Mouse (Mus musculus) kidney, postnatal 14 days (tissue): ENCODE results near the gene Rnf7.
"Not testable (repeated sequence)": the region's sequence is repeated elsewhere in the genome, so short reads cannot be mapped to it uniquely, and the experiment has no call there.

Experiments used
- DNase-seq: peaks from one replicate; pipeline ENCODE4 v3.0.0; 2022; ENCODE audit warnings: mixed read lengths

Rnf7 gene

DNA sequence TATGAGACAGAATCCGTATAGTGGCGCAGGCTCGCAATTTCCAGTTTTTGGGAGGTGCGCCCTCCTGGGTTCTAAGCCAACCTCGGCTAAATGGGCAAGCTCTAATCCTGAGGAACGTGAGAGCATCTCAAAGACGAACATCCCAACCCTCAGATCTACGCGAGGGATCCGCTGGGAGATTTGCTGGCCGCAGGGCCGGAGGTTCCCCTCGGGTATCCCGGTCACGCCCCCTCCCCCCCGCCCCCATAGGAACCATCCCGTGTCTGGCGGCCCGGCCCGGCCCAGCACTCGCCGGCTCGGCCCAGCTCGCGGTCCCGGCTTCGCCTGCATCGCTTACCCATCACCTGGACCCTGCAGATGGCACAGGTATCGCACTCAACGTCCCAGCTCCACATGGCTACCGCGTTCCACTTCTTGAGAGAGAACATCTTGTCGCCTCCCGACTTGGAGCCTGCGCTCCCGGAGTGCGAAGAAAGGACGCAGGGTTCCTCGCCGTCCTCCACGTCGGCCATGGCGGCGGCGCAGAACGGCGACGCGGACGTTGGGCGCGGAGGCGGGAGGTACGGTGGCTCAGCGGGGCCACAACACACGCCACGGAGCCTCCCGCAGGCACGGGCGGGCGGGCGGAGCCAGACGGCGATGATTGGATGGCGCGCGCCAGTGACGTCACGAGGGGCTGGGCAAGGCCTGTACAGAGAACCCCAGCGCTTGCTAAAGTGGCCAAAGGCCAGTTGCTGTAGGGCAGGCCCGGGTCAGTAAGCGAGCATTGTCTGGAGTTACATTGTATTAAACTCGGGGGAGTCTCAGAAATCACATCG lies at the start of gene Rnf7:
Rnf7 (minus strand) TSS at position 605 of the 818 bp plus-strand sequence.
- peak; percentile 99 for DNase-seq

GRCm38 (mm10) chr9:96526011-96526410 lies 47.5 kb upstream of the Rnf7 start:
- DNase-seq, result no peak

DNA sequence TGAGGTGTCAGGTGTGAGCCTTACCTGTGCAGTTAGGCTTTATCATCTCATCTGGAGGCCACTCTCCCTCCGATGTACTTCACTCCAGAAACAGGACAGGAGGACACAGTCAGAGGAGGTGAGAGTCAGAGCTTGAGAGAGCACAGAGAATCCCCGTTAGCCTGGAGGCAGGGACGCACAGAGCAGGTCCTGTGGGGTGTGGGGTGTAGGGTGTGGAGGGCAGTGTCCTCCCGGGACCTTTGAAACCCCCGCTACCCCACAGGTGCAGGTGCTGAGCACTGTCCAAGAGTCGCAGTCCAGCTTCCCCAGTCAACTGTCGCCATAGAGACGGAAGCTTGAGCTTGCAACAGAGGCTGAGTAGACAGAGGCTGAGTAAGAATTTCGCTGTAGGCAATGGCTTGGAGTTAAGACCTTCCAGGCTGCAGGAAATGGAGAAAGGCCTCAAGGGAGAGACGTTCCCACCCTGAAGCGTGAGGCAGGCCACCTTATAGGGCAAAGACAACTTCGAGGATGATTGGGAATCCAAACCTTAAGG lies 46.6 kb upstream of the Rnf7 start, which contains the start of gene Gm28729:
Gm28729 (minus strand) TSS at position 293 of the 535 bp plus-strand sequence.
- DNase-seq, result no peak

DNA sequence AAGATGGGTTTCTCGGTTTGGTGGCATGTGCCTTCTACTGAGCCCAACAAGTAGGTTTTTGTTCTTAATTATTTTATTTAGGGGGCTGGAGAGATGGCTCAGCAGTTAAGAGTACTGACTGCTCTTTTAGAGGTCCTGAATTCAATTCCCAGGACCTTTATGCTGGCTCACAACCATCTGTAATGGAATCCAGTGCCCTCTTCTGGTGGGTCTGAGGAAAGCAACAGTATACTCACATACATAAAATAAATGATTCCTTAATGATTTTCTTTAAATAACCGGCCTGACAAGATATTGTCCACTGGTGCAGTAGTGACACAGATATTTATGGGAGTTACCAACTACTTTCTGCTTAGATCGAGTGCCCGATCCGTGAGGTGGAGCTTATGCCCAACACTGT lies 44.7 kb upstream of the Rnf7 start:
- DNase-seq, result no peak

- DNase-seq, result not testable (repeated sequence)
These were observed 43.1 kb upstream of the Rnf7 start for GRCm38 (mm10) chr9:96521574-96521973.

GRCm38 (mm10) chr9:96517429-96517828 lies 39.0 kb upstream of the Rnf7 start:
- DNase-seq, result no peak

DNA sequence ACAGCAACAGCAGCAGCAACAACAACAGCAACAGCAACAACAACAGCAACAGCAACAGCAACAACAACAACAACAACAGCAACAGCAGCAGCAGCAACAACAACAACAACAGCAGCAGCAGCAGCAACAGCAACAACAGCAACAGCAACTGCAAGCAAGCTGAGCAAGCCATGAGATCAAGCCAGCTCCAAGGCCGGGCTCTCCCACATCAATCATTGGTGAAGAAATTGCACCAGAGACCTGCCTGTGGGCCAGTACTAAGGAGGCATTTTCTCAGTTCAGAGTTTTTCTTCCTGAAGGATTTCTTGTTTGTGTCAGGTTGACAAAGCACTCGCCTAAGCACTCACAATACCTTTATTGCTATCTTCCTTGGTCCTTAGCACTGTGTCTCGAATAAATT lies 38.3 kb upstream of the Rnf7 start:
- no peak for DNase-seq

- no peak for DNase-seq
These were observed 37.3 kb upstream of the Rnf7 start for GRCm38 (mm10) chr9:96515737-96516136.

DNA sequence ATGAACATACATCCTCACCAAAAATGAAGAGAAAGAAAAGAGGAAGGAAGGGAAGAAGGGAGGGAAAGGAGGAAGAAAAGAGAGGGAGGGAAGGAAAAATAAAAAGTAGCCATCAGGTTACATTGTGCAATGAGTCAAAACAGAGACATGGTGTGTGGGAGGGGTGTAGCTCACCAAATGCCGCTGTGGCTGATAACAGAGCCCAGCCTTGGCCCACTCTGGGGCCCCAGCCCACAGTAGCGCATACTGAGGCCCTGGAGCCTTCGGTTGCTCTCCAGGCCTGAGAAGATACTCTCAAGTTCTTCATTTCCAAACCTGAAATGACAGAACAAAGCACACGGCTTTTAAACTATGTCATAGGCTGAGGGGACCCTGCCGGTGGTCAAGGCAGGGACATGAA lies 35.8 kb upstream of the Rnf7 start:
- DNase-seq, result no peak

DNA sequence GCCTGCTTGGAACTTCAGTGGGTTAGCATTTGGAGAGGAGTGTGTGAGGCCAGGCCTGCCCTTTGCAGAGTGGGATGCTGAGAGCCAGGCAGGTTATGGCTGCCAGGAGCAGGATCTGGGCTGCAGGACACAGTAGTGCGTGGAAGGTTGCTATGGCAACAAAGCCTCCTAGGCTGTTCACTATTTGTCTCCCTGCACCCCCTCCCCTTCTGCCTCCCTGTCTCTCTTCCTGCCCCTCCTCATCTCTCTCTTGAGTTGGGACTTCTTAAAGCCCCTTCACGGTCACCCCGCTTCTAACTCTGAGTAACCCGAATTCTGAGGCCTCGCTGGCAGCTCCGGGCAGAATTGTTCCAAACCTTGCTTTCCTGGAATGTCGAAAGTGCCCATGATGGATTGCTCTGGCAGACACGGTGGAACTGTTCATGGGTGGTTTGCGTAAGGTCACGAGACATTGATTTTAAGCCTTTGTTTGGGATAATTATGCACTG lies 27.6 kb upstream of the Rnf7 start:
- peak; percentile 67 for DNase-seq

DNA sequence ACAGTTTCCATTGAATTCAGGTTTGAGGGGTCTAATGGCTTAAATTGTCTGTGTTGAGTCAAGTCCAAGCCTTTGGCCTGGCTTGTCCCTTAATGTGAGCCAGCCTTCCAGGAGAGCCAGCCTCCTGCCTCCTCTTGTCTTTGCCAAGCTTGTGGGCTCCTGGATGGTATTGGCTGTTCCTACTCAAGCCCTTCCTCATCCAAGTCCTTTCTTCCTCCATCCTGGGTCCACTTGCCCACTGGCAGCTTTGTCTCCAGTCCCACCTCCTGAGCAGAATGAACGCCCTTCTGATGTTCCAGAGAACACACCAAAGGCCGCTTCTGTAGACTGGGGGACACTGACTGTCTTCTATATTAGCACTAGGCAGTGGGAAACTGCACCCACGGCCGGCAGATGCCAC lies 26.7 kb upstream of the Rnf7 start:
- DNase-seq, result no peak

GRCm38 (mm10) chr9:96504116-96504895 lies 25.8 kb upstream of the Rnf7 start:
- DNase-seq, result no peak

GRCm38 (mm10) chr9:96502856-96503610 lies 24.6 kb upstream of the Rnf7 start:
- DNase-seq, result no peak

DNA sequence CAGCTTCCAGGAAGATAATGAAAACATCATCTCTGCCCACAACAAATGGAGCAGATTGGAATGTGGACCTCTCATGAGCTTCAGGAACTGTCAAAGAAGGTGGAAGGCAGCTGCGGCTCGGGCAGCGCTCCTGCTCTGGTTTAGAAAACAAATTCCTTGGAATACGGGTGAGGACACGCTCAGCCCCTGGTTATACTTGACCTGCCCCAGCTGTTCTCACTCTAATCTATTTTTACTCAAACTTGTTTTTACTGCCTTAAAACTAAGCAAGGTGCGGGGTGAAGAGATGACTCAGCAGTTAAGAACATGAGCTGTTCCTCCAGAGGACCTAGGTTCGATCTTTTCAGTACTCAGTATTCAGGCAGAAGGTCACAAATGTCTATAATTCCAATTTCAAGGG lies 22.7 kb upstream of the Rnf7 start:
- no peak for DNase-seq

- DNase-seq, result peak; percentile 37
These were observed 14.7 kb upstream of the Rnf7 start for GRCm38 (mm10) chr9:96493212-96493611.

GRCm38 (mm10) chr9:96491810-96492209 lies 13.3 kb upstream of the Rnf7 start:
- DNase-seq, result peak; percentile 30

- not testable (repeated sequence) for DNase-seq
These were observed 9.4 kb upstream of the Rnf7 start for GRCm38 (mm10) chr9:96487869-96488268.

DNA sequence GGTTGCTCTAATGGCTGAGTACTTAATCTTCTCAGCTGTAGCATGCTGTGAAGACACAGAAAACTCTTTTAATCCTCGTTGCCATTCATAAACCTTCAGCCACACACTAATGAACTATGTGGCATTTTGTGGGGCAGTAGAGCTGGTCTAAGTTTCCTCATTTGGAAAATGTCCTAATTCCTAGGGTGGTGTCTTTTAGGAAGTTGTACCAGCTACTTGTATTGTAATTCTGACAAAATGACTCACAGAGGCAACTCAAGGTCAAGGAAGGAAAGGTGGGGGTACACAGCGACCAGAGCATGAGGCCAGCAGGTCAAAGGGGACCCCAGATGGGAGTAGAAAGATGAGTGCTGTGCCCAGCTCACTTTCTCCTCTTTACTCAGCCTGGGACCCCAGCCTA lies 5.2 kb upstream of the Rnf7 start:
- DNase-seq, result no peak

- no peak for DNase-seq
These were observed 4.6 kb upstream of the Rnf7 start for GRCm38 (mm10) chr9:96483028-96483427.

DNA sequence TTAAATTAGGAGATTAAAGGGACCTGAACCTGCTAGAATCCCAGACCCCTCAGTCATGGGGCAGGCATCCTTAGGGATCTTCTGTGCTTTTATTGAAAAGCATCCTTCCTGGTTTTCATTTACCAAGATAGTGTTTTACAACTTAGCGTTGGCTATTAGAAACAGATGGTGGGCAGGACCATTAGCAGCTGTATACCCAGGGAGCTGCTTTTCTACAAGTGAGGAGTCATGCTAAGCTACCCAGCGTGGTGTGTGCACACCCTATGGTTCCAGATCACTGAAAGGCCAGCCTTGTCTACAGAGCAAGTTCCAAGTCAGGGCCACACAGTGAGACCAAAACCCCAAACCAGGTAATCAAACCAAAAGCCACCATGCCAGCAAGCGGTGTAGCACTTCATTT lies 6.1 kb downstream of the Rnf7 start:
- DNase-seq, result no peak

DNA sequence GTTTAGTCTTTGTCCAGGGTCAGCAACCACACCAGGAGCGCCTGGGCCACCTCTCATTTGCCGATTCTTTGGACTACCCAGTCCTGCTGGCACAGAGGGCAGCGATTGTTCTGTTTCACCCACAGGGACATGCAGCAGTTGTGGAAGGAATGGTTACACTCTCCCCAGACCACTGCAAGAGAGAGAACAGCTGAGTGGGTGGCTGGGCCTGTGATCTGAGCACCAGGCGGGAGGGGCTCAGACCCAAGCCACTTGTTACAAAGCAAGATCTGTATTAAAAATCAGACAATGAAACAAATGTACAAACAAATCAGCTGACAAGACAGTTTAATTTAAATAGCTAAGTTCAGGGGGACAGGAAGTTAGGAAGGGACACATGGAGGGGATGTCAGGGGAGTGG lies 6.8 kb downstream of the Rnf7 start:
- DNase-seq, result not testable (repeated sequence)

GRCm38 (mm10) chr9:96470266-96470974 lies 8.1 kb downstream of the Rnf7 start:
- DNase-seq, result no peak
